Mouse (Mus musculus) heart, embryonic 15.5 days (tissue): ENCODE results near the gene Ppid. TPM values are rescaled to one million over a fixed set of nuclear protein-coding genes. Genes with fewer than 3 reads are reported as not detected.

Experiments used
- ATAC-seq: fragments of 200-750 bp; cut with Nextera tagmentation; replicated peaks from 2 replicates; pipeline ENCODE4 v1.8.0; 2017; ENCODE audit warnings: low read depth, moderate TSS enrichment; ENCODE audit not compliant: insufficient number of reproducible peaks, insufficient read depth, low FRiP score
- H3K27ac ChIP-seq: fragments of 300-500 bp; sonication (generic); 2 replicates; pipeline ENCODE4 v1.5.1; 2015; ENCODE audit warnings: mild to moderate bottlenecking, inconsistent platforms
- H3K27me3 ChIP-seq: fragments of 300-500 bp; sonication (generic); 2 replicates; pipeline ENCODE4 v1.6.1; 2015; ENCODE audit warnings: inconsistent platforms
- H3K36me3 ChIP-seq: fragments of 300-500 bp; sonication (generic); 2 replicates; pipeline ENCODE4 v1.6.1; 2015; ENCODE audit warnings: mild to moderate bottlenecking, inconsistent platforms
- H3K4me1 ChIP-seq: fragments of 300-500 bp; sonication (generic); replicated peaks from 2 replicates; pipeline ENCODE4 v1.6.1; 2015; ENCODE audit warnings: inconsistent platforms
- H3K4me2 ChIP-seq: fragments of 300-500 bp; sonication (generic); 2 replicates; pipeline ENCODE4 v1.6.1; 2015; ENCODE audit warnings: inconsistent platforms, mild to moderate bottlenecking, moderate library complexity
- H3K4me3 ChIP-seq: fragments of 300-500 bp; sonication (generic); 2 replicates; pipeline ENCODE4 v1.5.1; 2015; ENCODE audit warnings: mild to moderate bottlenecking, inconsistent platforms
- H3K9ac ChIP-seq: fragments of 300-500 bp; sonication (generic); 2 replicates; pipeline ENCODE4 v1.6.1; 2015; ENCODE audit warnings: mild to moderate bottlenecking, inconsistent platforms
- H3K9me3 ChIP-seq: fragments of 300-500 bp; sonication (generic); replicated peaks from 2 replicates; pipeline ENCODE4 v1.6.1; 2016; ENCODE audit warnings: inconsistent platforms
- WGBS: fragments of 180-500 bp; shearing (Covaris S2); methylation state at CpG from one replicate; pipeline ENCODE4 v1.1.7; 2015; ENCODE audit warnings: mixed read lengths; 5-methylcytosine and 5-hydroxymethylcytosine counted together
- polyA plus RNA-seq: library from polyadenylated mRNA; unstranded; fragments of >200 nt; fragmentation: Nextera tagmentation; extraction: Ambion mirVana; gene quantifications from 2 replicates; pipeline ENCODE4 v1.2.1, GENCODE M21; 2015

Gene Ppid
- polyA plus RNA-seq, 1 experiment from 2014 or later = 91.9 TPM

DNA sequence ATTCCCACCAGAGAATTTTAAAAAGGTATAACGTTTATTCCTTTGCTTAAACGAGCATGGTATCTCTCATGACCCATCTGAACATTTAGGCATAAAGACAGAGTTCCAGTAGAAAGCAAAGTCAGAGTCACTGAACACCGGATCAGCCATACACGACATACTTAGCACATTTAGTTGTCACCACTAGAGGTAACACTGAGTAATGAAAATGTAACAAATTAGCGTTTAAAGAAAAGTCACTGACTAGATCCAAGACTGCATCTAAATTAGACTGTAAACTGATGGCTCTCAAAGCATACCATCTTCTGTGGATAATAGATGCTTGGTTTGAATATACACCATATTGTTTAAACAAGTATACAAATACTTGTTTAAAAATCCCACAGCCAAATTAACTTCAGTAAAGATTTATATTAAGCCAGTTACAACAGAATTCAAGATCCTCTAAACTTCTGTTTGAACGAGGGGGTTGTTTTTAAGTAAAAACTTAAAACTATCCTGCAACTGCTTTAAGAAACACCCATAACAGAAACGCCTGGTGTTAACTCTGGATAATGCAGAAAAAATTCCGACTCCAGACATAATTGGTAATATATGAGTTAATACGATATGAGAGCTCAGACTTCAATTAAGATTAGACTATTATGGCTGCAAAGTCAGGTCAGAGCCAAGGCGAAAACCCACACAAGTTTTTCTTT, 36.5 kb downstream of the Ppid start:
- H3K4me2 ChIP-seq = peak overlapping the region; percentile 70
- ATAC-seq = no peak
- H3K27ac ChIP-seq = peak overlapping the region; percentile 88
- peak overlapping the region; percentile 69 for H3K9ac ChIP-seq
- no peaks in the 10 kb centered on the region for H3K27me3 ChIP-seq
- H3K4me3 ChIP-seq = peak overlapping the region; percentile 74
- H3K9me3 ChIP-seq = no peaks in the 10 kb centered on the region
- WGBS = 15% methylated on average over 10 of the region's 10 CpGs
- peaks cover 8% of the 10 kb centered on the region for H3K4me1 ChIP-seq
- peaks cover 14% of the 10 kb centered on the region for H3K36me3 ChIP-seq

DNA sequence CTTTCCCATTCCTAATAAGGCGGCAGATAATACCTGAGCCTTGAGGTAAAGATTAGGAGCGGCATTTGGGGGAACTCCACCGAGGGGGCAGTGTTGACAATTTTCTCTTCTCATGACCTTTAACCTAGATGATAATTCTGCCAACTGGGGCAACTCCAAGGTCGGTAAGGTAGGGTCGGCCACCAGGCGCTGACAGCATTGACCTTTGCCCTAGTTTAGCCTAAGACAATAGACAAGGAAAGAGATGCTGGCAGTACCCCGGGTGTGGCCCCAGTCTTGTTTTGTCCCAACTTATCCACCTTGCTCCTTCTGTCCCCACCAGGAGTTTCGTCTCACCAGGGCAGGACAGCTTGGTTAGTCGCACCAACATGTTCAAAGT, 37.0 kb downstream of the Ppid start:
- H3K27me3 ChIP-seq = no peaks in the 10 kb centered on the region
- no peak; the same call in 1 of the 2 replicates for ATAC-seq
- peak overlapping the region; percentile 88 for H3K27ac ChIP-seq
- WGBS = 0% methylated on average over 9 of the region's 9 CpGs
- peaks cover 8% of the 10 kb centered on the region for H3K4me1 ChIP-seq
- H3K36me3 ChIP-seq = peaks cover 16% of the 10 kb centered on the region
- peak overlapping the region; percentile 70 for H3K4me2 ChIP-seq
- peak overlapping the region; percentile 69 for H3K9ac ChIP-seq
- H3K4me3 ChIP-seq = peak overlapping the region; percentile 74
- no peaks in the 10 kb centered on the region for H3K9me3 ChIP-seq

DNA sequence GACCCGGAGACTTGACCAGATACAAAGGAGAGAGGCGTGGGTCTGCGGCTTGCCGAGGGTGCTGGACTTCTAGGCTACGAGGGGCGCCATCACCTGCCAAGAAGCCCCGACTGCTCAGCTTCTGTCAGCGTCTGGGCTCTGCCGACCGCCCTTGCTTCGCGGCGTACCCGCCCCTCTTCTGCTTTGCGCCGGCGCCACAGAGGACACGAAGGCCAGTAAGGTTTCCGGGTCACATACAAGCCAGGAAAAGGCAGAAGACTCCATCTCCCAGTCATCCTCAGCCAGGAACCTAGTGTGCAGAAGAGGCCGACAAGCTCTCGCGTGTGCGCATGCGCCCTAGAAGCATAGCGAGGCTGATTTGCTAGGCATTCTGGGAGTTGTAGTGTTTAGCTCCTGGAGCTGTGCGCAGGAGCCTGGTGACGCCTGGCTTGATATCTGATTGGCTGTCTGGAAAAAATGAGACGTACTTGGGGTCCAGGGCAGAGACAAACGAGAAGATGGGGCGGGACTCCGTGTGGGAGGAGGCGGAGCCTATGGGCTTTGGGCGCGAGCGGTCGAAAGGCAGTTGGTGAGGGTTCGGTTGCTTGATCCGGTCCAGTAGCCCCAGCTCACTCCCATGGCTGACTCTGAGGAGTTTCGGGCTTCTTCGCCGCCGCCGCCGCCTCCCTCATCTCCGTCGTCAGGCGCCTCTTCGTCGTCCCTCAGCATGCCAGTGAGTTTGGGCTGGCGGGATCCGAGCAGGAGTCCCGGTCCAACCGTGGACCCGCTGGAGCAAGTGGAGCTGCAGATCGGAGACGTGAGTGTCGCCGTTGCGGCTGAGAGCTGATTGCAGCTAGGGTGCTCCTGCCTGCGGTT, 37.6 kb downstream of the Ppid start, which contains the start of gene 4930579G24Rik:
TSS of gene 4930579G24Rik (plus strand) at position 519 of the 855 bp plus-strand sequence.
- Histone ChIP-seq H3K27ac (peak within 1 kb of the TSS; percentile 88), H3K9me3 (no peaks in the 10 kb centered on the region), H3K36me3 (peaks cover 22% of the 10 kb centered on the region), H3K4me2 (peak within 1 kb of the TSS; percentile 78), H3K27me3 (no peaks in the 10 kb centered on the region), H3K9ac (peak within 1 kb of the TSS; percentile 78), H3K4me3 (peak within 1 kb of the TSS; percentile 74), H3K4me1 (peaks cover 8% of the 10 kb centered on the region)
- under 1% methylated on average over 60 of the region's 60 CpGs for WGBS
- peak; percentile 98 for ATAC-seq

DNA sequence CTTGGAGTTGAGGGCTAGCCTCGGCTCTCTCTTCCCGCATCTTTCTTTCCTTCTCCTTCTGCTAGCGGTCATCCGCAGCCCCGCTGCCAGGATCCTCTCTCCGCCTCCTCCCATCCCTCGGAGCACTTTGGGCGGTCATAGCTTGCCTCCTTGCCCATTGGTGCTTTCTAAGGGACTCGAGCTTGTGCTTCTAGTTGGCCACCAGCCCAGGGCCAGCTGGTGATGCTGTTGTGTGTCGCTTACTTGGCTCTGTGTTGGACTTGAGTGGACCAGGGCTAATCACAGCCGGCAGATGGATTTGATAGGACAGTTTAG, 38.2 kb downstream of the Ppid start, which contains the start of gene Etfdh:
TSS of gene Etfdh (minus strand) at position 85 of the 315 bp plus-strand sequence.
- Histone ChIP-seq H3K9me3 (no peaks in the 10 kb centered on the region), H3K27ac (peak within 1 kb of the TSS; percentile 88), H3K36me3 (peaks cover 24% of the 10 kb centered on the region), H3K9ac (peak within 1 kb of the TSS; percentile 78), H3K4me3 (peak within 1 kb of the TSS; percentile 74), H3K4me2 (peak within 1 kb of the TSS; percentile 78), H3K4me1 (peaks cover 8% of the 10 kb centered on the region), H3K27me3 (no peaks in the 10 kb centered on the region)
- WGBS = 1% methylated on average over 11 of the region's 11 CpGs
- peak; percentile 25 for ATAC-seq

- Histone ChIP-seq H3K9me3 (no peaks in the 10 kb centered on the region), H3K27ac (no peak overlapping the region), H3K4me1 (no peaks in the 10 kb centered on the region), H3K4me3 (no peak overlapping the region), H3K4me2 (no peak overlapping the region), H3K9ac (no peak overlapping the region), H3K36me3 (no peaks in the 10 kb centered on the region), H3K27me3 (no peaks in the 10 kb centered on the region)
- 83% methylated on average over 6 of the region's 6 CpGs for WGBS
- ATAC-seq = no peak
Measured at GRCm38 (mm10) chr3:79652129-79652528, 61.0 kb downstream of the Ppid start.

Other genes with a start within 250 kb of the Ppid start
- 2.9 and 3.6 TPM in 2 replicates for gene Fnip2, start 23.5 kb upstream of the Ppid start, polyA plus RNA-seq
- gene 4930579G24Rik, start 37.7 kb downstream of the Ppid start, polyA plus RNA-seq = 22.6 and 23.7 TPM in 2 replicates
- gene Etfdh, start 38.2 kb downstream of the Ppid start, polyA plus RNA-seq = 159 and 187 TPM in 2 replicates
- 9.2 and 10.3 TPM in 2 replicates for gene Rxfp1, start 146.5 kb downstream of the Ppid start, polyA plus RNA-seq